Mouse (Mus musculus) embryo, embryonic 10 days (tissue): Measurements from ENCODE around the gene Snapc3.
"Not testable (repeated sequence)": the region's sequence is repeated elsewhere in the genome, so short reads cannot be mapped to it uniquely, and the experiment has no call there.

Source experiments
- DNase-seq: peaks from one replicate; pipeline ENCODE4 v3.0.0-alpha.2; 2015; ENCODE audit warnings: low spot score

Gene Snapc3

DNA sequence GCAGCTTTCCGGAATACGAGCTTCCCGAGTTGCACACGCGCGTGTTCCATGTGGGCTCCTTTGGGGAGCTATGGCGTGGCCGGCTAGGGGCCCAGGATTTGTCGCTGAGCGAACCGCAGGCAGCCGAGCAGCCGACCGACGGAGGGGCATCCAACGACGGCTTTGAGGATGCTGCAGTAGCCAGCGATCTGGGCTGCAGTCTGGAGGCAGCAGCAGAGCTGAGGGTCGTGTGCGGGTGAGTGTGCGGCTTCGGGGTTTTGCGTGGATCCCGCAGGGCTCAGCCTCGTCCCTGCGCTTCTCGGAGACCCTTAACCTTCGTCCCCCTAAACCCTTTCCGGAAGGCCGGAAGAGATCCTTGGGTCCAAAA lies 279 bp downstream of the Snapc3 start:
- DNase-seq: peak; percentile 23

DNA sequence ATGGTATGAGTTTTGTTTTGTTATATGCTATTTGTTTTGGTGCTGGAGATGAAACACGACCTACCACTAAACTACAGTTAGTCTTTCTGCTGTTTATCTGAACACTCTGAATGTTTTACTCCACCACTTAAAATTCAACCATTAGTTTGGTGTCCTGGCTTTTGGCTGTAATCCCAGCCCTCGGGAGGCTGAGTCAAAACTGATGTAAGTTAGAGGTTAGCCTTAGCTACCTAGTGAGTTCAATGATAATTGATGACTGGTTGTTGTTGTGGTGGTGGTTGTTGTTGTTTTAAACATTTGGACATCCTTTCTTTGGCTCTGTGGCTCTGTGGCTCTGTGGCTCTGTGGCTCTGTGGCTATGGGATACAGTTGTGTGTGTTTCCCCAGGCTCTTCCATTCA lies 1.3 kb downstream of the Snapc3 start:
- DNase-seq: no peak

DNA sequence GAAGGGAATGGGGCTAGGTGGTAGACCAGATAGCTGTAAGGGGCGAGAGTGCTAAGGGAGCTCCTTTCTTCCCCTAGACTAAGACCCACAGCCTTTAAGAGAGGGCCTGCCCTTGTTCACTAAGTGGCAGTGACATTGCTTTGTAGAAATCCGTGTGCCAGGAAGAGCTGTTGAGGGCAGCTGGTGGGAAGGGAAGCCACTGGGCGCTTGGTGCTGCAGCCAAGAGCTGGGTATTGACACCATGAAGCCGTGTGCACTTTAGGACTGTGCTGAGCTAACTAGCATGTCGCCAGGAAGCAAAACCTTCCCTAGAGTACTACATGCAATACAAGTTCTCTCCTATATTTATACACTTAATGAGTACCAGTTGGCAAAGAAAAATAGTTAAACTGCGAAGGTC lies 6.1 kb downstream of the Snapc3 start:
- no peak for DNase-seq

DNA sequence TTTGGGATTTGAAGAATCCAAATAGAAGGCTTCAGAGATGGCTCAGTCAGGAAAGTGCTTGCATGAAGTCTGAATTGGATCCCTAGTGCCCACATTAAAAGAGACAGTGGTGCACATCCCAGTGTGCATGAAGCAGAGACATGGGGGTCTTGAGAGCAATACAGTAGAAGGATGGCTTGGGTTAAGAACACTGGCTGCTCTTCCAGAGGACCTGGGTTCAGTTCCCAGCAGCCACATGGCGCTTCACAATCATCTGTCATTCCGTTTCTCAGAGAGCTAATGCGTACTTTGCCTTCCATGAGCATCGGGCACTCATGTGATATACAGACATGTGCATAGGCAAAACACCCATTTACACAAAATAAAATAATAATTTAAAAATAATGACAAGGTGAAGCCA lies 7.6 kb downstream of the Snapc3 start:
- no peak for DNase-seq

DNA sequence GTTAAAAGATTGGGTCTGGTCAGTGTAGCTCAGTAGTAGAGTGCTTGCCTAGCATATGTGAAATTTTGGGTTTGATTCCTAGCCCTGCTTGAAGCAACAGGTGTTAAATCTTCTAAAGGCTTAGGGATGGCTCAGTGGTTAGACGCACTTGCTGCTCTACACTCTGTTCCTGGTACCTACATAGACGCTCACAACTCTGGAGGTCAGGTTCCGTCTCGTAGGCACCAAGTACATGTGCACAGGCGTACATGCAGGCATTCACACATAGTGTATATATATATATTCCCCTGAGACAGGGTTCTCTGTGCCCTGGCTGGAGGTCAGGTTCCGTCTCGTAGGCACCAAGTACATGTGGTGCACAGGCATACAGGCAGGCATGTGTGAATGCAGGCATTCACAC lies 9.6 kb downstream of the Snapc3 start:
- DNase-seq: no peak

DNA sequence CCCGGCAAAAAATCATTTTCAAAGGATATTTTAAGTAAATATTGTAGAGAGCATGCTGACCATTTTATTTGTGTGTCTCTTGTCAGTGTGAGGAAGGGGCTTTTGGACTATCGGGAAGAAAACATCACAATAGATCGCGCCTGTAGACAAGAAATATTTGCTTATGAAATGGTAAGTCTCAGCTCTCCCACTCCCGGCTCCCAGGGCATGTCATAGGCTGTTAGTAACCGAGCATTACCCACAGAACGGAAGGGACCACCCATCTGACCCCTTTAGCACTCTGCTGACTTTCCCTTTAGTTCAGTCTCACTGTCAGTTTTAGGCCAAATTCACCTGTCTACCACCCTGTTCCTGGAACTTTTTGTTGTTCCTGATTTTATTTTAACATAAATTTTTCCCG lies 10.2 kb downstream of the Snapc3 start:
- no peak for DNase-seq

DNA sequence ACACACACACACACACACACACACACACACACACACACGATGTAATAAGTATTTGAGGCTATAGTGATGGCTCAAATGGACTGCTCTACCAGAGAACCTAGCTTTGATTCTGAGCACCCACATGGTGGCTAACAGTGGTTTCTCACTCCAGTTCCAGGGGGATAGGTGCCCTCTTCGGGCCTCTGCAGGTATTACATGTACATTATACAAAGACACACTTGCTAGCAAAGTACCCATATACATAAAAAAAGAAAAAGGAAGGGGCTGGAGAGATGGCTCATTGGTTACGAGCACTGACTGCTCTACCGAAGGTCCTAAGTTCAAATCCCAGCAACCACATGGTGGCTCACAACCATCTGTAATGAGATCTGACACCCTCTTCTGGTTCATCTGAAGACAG lies 11.3 kb downstream of the Snapc3 start:
- no peak for DNase-seq

DNA sequence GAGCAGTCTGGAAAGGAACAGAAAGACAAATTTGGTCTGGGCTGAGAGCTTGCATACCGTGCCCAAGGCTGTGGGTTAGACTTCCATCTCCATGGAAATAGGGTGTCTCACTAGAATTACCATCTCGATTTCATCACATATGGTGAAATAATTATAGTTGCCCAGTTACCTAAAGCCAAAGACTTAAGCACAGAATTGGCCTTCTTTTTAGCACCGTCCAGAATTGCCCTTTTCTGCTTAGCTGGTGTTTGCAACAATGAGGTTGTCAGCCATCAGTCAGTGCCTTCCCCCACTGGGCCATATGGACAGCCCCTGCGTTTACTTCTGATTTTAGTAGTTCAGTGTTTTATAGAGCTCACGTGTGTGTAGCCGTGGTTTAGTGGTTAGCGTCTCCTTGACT lies 14.4 kb downstream of the Snapc3 start:
- no peak for DNase-seq

DNA sequence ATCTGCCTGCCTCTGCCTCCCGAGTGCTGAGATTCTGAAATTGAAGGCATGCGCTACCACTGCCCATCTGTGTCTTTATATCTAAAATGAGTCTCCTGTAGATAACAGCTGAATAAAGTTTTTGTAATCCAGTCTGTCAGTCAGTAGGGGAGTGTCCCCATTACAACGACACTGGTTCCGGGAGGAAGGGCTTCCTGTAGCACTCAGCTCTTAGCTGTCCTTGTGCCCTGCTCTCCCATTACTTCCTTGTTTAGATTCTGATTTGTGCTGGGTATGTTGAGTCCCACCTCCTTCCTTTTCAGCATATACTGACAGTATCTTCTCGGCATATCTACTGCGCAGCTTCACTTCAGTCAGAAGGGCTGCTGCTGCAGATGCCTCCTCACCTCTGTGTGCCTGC lies 15.4 kb downstream of the Snapc3 start:
- no peak for DNase-seq

DNA sequence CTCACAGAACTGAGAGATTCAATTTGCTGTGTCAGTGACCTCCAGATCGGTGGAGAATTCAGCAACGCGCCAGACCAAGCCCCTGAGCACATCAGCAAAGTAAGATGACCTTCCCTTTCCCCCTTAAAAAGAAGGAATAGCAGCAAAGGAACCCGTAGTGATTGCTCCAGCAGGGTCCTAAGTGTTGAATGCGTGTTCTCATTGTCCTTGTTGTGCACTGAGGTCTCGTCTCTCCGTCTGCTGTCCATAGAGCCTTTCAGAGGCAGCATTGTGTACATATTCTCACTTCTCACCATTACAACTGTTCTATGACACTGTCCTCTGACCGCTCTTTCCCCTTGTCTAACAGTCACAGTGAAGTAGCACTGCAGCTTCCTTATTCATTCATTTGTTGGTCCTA lies 18.9 kb downstream of the Snapc3 start:
- DNase-seq: no peak

DNA sequence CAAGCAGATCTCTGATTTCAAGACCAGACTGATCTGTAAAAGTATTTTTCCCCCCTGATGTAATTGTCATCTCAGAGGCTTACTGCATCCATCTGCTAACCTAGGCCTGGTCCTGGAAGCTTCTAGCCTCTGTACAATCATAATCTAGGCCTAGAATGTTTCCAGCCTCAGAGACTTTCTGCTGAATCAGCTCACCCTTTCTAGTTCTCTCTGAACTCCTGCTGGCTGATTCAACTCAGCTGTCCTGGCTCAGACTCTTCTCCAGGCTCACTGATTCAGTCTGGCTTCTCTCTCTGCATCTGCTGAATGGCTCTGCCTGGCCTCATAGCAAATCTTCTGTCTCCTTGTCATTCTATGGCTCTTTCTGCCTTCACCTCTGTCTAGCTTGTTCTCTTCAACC lies 20.6 kb downstream of the Snapc3 start:
- DNase-seq: no peak

DNA sequence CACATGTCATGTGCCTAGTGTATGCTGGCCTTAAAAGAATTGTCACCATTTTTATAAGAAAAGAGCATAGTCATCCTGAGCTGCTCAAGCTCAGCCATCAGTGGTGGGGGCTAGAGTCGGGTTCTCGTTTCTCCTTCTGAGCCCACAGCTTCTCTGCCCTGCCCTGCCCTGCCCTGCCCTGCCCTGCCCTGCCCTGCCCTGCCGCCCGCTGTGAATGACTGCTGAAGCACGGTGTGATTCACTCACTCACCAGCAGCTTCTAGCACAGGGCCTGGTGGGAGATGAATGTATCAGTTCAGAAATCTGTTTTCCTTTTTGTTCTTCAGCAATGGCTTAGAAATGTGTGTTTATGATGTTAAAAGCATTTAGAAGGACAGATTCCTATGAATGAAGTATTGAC lies 21.5 kb downstream of the Snapc3 start:
- no peak for DNase-seq

DNA sequence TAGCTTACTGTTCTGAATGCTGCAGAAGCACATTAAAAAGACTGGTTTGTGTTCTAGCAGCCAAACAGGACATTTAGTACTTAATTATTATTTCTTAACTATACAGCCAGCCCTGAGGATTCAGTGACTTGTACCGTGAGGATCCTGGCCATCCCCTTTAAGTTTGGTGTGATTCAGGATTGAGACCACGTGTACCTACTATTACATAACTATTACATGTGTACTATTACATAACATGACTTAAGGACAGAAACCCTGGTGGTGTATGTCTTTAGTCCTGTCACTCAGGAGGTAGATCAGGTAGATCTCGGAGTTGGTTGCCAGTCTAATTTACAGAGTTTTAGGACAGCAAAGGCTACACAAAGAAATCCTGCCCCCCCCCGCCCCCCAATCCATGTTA lies 23.5 kb downstream of the Snapc3 start:
- no peak for DNase-seq

DNA sequence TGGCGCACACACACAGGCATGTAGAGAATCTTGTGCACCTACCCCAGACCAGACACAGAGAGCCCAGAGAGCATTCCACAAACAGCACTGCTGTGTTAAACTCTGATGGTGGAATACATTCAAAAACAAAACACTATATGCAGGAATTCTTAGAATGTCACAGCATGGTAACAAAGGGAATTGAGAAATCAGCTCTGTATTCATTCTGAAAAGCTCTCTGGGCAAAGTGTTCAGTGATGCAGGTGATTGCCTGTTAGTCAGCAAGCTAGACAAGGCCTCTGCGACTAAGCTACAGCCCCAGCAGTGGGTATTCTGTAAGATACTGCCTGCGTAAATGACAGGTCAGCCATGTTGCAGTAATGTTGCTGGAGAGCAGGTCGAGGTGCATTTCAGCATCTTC lies 33.3 kb downstream of the Snapc3 start:
- no peak for DNase-seq

DNA sequence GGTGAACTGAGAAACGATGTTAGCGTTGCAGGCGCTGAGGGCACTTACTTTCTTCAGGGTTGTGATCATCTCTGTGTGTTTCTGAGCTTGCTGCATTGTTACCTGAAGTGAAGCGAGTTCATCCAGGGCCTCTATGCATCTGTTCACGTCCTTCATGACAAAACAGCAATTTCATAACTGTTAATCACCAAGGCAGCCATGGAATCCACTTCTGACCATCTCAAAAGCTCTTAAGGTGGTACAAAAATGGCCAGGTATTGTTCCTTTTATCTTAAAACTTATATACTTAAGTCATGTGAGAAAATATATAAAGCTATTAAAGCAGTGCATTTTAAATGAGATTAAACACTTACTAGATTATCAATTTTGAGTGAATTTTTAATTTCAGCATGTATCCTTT lies 42.6 kb downstream of the Snapc3 start:
- no peak for DNase-seq

DNA sequence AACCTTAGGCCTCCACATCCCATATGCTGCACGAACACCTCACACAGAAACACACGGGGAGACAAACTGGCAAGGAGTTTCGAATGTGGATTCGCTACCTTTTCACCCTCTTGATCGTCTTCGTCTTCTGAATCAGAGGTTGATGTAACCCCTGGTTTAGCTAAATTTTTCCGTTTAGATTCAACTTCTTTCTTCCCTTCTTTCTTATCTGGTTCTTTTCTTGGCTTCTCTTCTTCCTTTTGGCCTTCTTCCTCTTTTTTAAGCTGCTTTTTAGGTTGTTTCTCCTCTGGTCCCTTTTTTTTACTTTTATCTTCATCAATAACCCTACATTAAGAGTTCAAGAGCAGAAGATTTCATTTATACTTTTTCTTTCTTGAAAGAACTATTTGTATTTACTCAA lies 47.3 kb downstream of the Snapc3 start:
- DNase-seq: no peak

DNA sequence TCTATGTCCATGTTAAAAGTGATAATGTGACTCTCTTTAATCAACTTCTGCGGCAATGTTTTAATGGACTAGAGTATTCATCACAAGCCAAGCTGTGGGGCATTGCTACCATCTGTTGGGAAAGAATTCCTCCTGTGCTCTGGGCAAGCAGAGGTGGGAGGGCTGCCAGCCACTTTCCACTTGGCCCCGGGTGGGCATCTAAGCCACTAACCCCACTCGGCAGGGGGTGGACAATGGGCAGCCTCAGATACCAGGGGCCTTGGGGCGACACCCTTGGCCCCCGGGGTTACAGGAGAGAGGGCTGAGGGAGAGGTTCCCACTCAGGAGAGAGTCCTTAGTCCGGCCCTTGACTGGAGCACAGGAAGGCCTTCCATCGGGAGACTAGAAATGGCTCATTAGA lies 50.1 kb downstream of the Snapc3 start:
- DNase-seq: no peak

DNA sequence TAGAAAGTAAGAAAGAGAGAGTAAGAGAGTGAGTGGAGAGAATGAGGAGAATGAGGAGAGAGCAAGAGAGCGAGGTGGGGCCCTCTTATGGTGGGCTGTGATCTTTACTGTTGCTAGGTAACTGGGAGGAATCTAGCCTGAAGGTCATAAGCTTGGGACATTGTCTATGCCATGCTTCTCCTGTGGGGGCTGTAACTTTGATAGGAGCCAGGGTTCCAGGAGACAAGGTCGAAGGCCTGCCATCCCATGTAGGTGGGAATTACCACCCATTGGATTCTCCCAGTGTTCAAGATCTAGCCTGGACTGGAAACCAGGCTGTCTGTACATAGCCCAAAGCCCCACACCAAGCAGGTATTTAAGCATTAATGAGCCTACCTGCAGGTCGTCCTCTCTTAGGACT lies 50.7 kb downstream of the Snapc3 start:
- DNase-seq: peak; percentile 28

DNA sequence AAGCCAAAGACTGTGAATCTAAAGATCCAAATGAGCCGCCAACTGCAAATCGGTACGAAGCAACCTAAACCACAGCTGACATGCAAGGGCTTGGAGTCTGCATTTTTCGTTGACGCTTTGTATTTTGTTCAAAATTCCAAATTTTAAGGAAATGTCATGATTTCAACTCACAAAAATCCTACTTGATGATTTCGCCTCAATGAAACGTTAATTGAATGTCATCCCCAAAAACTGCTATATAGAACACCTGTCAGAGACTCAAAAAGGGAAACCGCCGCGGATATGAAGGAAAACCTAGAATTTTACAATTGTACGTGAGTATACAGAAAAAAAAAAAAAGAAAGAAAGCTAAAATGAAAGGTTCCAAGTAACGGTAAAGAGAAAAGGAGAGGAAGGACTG lies 67.7 kb downstream of the Snapc3 start:
- no peak for DNase-seq

DNA sequence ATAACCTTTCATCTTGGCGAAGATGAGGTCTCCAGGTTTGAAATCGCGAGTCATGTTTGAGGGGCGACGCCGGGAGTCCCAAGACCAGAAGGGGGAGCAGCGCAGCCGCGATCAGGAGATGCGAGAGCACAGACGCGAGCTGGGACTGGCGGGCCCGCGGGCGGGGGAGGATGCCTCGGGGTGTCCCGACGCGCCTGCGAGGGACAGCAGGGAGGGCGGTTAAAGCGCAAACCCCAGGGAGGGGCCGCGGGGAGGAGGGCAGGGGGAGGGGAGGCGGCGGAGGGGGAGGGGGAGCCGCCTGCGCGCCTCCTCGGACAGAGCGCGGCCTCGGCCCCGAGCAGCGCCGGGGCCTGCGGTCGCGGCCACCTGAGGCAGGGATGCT lies 68.2 kb downstream of the Snapc3 start:
- peak; percentile 94 for DNase-seq

DNA sequence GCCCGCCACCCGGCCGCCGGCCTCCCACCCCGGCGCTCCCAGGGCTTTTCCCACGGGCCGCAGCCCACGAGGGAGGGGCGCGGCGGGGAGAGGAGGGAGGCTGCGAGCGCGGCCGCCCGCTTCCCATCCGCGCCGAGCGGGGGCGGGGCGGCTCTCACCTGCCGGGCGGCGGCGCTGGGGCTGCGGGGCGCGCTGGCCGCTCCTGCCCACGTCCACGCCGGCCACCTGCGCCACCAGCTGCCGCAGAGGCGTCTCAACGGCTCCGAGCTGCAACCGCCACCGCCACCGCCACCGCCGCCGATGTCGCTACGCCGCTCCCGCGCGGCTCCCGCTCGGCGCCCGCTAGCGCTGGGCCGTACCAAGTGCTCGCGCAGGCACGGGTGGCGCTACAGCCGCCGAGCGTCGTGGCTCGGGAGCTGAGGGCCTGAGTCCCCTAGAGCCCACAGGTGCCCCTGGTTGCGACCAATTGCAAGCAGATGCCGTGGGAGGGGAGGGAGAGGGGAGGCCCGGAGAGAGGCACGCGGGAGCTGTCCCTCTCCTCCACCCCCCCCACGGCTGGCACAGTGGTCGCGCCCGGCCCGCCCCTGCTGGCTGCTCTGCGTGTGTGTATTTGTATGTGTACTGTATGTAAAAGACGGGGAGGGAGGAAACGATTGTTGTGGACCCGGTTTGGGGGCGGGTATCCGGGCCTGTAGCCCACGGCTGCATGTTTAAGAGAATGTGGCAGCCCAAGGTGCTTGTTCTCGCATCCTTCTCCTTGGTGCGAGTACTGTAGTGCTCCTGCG lies 68.8 kb downstream of the Snapc3 start, which contains the start of gene Psip1:
TSS of gene Psip1 (minus strand) at position 343 of the 785 bp plus-strand sequence.
- DNase-seq: peak; percentile 89

DNA sequence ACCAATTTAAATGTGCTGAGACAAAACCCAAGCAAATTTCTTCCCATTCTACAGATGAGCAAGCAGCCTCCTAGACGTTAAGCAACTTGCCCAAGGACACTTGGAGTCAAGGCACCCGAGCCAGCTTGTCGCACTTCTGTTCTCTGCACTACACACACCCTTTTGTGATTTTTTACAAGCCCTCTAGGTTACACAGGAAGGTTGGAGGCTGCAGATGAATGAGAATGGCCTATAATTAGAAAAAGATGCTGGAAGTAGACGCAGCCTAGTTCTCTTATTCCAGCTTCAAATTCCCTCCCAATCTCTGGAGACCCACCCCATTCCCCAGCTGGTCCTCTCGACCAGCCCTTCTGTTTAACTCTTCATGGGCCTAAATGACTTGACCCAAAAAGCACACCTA lies 71.6 kb downstream of the Snapc3 start:
- peak; percentile 27 for DNase-seq

DNA sequence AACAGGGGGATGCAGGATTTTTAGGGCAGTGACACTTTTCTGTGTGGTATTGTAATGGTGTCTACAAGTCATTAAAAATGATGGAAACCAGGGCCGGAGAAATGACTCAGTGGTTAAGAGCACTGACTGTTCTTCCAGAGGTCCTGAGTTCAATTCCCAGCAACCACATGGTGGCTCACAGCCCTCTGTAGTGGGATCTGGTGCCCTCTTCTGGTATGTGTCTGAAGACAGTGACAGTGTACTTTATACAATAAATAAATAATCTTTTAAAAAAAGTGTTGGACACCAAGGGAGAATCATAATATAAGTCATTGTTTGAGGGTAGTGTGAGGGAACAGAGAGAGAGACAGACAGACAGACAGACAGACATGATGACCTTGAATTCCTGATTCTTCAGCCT lies 75.6 kb downstream of the Snapc3 start:
- no peak for DNase-seq

DNA sequence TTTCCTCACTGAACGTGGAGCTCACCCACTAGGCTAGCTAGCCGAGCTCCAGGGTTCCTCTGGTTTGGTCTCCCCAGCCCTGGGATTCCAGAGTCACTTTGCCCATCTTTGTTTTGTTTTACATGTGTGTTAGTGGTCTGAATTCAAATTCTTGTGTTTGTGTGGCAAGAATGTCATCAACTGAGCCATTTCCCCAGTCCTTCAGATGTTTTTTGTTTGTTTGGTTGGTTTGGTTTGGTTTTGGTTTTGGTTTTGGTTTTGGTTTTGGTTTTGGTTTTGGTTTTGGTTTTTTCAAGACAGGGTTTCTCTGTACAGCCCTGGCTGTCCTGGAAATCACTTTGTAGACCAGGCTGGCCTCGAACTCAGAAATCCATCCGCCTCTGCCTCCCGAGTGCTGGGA lies 79.5 kb downstream of the Snapc3 start:
- not testable (repeated sequence) for DNase-seq
